Mouse (Mus musculus) lung, postnatal 36 days (tissue): Measurements from ENCODE around the gene Spsb2.
"Not testable (repeated sequence)": the region's sequence is repeated elsewhere in the genome, so short reads cannot be mapped to it uniquely, and the experiment has no call there.

Experiments used
- DNase-seq: peaks from one replicate; pipeline ENCODE4 v3.0.0; 2022; ENCODE audit warnings: mixed read lengths

Gene Spsb2

DNA sequence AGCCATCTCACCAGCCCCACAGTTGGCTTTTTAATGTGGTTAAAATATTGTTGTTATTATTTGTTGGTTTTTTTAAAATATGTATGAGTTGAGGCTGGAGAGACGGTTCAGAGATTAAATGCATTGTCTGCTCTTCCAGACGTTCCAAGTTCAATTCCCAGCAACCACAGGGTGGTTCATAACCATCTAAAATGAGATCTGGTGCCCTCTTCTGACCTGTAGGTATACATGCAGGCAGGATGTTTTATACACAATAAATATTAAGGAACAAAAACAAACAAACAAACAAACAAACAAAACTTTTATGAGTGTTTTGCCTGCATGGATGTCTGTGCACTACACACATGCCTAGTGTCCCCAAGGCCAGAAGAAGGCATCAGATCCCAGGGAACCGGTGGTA lies 5.4 kb upstream of the Spsb2 start:
- no peak for DNase-seq

DNA sequence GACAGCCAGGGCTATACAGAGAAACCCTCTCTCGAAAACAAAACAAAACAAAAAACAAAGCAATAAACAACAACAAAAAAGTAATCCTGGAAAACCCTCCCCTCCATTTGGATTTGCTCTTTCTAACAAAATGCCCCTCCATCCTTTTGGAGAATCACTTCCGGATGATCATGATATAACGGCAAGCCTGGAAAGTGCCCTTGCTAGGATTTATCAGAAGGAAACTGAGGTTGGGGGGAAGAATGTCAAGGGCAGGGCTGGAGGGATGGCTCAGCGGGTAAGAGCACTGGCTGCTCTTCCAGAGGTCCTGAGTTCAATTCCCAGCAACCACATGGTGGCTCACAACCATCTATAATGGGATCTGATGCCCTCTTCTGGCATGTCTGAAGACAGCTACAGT lies 4.8 kb upstream of the Spsb2 start:
- not testable (repeated sequence) for DNase-seq

DNA sequence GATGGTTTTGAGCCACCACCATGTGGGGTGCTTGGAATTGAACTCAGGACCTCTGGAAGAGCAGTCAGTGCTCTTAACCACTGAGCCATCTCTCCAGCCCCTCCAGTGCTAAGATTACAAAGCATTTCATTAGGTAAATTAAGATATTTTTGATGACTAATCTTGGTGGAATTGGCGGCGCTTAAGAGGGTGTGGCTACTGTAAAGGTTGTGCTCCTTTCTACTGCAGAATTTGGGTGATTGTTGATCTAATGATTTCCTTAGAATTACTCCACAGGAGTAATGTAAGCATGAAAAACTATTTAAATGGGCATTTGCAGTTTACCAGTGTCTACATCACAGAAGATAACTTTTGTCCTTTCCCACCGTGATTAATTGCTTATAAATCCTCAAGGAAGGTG lies 4.1 kb upstream of the Spsb2 start:
- DNase-seq, result no peak

DNA sequence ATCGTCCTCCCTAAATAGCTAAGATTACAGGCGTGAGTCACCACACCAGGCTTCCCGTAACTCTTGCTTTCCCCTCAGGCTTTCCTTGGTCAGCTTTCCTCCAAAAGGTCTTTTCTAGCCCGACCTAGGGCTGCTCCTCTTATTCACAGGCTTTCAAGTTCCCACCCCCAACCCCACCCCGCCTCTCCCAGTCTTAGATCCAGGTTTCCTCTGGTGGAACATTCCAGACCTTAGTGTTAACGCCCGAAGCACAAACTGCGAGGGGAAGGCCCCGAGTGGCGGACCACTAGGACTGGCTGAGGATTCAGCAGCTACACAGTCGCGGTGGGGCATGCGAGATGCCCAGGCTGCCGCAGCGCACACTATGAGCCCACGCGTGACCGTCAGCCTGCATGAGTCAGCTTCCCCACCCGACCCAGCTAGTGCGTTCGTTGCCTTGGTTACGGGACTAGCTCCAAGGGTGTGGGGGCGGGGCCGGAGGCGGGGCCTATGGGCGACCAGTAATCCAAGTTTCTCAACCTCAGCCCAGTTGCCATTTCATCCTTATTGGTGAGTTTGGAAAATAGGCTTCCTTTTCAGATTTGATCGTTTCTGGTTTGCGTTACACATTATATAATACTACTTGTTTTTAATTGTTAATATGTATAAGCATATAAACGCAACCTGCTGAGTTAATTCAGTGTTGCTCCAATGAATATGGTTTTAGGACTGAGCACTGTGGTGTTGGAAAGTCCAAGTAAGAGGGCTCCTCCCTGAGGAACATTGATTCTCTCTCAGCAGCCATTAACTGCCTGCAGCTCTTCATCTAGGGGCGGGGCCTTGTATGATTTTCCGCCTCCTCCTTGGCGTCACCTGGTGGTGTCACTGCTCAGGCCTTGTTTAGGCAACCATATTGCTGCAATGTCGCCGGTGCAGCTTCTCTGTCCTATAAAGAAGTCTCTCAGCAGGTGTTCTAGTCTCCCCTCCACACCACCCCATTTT lies 2.8 kb upstream of the Spsb2 start:
- DNase-seq, result peak; percentile 98

DNA sequence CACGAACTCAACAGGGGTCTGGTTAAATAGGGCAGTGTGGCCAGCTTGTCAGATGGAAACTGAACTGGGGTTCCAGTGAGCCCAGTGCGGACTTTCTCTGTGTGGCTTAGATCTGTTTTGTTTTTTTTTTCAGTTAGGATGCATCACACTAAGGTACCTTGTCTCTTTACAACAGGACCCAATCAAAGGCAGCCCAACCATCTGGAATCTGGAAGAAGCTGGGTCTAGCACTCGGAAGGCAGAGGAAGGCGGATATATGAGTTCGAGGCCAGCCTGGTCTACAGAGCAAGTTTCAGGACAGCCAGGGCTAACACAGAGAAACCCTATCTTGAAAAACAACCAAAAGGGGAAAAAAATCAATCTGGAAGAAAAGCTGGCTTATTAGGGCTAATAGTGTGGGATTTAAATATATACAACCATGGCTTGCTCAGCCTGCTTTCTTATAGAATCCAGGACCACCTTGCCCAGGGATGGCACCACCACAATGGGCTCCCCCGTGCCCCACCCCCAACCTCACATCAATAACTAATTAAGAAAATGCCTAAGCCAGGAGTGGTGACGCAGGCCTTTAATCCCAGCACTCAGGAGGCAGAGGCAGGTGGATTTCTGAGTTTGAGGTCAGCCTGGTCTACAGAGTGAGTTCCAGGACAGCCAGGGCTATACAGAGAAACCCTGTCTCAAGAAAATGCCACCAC lies 1.9 kb upstream of the Spsb2 start:
- DNase-seq, result no peak

DNA sequence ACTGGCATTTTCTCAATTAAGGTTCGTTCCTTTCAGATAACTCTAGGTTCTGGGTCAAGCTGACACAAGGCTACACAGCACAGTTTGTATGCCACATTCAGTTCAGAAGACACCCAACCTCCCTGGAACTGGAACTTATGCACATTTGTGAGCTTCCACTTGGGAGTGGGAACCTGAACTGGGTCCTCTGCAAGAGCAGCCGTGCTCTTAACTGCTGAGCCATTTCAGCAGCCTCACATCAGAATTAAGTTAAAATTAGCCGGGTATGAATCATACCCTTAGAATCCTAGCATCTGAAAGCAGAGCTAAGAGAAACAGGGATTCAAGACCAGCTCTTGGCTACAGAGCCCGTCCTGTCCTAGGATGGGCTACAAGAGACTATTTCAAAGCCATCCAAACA lies 1.1 kb upstream of the Spsb2 start:
- no peak for DNase-seq

DNA sequence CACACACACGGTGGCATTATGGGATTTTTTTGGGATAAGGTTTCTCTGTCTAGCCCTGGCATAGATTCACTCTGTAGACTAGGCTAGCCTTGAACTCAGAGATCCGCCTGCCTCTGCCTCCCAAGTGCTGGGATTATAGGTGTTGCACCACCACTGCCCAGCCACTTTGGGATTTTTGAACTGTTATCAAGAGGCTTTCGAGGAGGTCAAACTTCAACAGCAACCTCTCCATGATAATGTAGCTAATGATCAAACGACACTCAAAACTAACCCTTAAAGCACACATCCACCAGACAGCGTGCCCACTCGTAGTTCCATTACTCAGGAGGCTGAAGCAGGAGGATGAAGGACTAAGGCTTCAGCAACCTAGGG lies 489 bp upstream of the Spsb2 start:
- no peak for DNase-seq

DNA sequence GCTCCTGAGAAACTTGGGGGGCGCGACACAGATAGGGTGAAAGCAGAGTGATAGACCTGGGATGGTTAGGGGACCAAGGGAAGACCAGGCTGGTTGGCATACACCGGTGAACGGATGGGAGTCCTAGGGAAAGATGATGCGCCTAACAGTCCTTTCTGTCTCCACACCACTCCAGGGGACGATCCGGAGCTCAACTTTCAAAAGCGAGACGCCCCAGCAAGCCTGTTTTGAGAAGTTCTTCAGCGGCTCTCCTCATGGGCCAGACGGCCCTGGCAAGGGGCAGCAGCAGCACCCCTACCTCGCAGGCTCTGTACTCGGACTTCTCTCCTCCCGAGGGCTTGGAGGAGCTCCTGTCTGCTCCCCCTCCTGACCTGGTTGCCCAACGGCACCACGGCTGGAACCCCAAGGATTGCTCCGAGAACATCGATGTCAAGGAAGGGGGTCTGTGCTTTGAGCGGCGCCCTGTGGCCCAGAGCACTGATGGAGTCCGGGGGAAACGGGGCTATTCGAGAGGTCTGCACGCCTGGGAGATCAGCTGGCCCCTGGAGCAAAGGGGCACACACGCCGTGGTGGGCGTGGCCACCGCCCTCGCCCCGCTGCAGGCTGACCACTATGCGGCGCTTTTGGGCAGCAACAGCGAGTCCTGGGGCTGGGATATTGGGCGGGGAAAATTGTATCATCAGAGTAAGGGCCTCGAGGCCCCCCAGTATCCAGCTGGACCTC lies 752 bp downstream of the Spsb2 start:
- DNase-seq, result peak; percentile 90

DNA sequence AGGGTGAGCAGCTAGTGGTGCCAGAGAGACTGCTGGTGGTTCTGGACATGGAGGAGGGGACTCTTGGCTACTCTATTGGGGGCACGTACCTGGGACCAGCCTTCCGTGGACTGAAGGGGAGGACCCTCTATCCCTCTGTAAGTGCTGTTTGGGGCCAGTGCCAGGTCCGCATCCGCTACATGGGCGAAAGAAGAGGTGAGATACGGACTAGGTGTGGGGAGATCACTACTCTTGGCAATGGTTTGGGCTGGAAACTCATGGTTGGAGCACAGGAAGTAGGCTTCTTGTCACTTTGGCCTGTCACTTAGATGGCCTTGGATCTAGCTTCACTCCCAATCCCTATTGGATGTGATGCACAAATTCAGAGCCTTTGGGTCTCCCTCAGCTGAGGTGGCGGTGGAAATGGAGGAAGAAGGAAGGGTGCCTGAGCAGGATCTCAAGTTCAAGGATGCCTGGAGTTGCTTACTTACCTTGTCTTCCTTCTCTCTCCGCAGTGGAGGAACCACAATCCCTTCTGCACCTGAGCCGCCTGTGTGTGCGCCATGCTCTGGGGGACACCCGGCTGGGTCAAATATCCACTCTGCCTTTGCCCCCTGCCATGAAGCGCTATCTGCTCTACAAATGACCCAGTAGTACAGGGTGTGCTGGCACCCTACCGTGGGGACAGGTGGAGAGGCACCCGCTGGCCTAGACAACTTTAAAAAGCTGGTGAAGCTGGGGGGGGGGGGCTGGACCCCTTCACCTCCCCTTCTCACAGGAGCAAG lies 1.5 kb downstream of the Spsb2 start:
- no peak for DNase-seq

DNA sequence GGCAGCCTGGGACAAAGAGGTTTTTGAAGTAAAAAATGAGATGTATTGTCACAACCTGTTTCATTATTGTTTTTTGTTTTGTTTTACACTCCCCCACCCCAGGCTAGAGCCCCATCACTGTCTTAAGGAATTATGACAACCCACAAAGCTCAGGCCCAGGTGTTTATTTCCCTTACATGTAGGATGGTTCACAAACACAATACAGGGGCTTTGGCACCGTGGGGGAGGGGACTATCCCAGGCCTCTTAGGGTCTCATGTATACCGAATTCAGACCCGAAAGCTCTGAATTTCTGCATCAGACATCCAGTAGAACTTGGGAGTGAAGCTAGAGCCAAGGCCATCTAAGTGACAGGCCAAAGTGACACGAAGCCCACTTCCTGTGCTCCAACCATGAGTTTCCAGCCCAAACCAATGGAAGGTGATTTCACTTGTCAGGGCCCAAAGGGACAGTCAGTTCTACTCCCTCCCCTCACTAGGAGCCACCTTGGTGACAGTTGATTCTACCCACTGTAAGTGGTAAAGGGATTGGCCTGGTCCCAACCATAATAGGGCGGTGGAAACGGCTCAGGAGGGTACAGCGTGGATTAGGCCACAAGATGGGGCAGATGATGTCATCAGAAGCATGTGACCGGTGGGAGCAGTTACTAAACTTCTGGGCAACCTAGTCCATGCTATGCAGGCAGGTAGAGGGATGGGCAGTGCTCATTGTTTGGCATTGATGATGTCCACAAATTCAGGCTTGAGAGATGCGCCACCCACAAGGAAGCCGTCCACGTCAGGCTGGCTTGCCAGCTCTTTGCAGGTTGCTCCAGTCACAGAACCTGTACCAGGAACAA lies 2.3 kb downstream of the Spsb2 start:
- DNase-seq, result not testable (repeated sequence)

DNA sequence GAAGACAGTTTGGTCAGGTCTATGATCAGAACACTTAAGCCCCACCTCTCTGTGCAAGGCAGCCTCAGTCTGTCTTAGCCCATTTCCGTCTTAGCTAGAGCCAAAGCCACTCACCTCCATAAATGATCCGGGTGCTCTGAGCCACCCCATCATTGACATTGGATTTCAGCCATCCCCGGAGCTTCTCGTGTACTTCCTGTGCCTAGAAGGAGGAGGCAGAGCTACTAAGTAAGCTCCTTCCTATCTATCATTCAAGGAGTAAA lies 2.9 kb downstream of the Spsb2 start:
- no peak for DNase-seq

DNA sequence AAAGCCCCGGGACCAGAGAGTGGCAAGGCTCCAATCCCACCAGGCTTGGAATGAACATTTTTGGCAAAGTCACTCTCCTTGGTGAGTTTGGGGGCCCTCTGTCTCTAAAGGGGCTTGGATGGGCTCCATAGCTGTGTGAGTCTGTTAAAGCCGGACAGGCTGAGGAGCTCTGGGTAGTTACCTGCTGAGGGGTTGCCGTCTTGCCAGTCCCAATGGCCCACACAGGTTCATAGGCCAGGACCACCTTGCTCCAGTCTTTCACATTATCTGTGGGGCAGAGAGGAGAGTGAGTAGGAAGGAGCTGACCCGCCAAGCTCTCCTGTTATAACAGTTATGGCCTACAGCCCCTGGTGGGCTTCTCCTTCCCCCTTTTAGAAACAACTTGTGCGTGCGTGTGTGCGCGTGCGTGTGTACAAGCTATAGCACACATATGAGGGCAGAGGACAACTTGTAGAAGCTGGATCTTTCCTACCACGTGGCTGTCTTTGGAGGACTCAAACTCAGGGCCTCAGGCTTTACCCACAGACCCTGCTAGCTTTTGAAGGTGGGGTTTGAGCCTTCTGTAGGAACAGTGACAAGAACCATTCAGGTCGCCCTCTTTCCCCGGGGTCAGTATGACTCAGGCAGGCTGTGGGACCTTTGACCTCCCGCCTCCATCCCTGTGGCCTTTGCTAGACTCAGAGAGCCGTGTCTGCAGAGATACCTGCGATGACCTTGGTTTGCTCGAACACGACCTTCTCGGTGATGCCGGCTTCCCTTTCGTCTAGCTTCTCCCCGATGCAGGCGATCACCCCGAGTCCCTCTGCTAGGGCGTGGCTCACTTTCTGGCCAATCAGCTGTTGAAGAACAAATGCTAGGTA lies 3.5 kb downstream of the Spsb2 start:
- DNase-seq, result no peak

DNA sequence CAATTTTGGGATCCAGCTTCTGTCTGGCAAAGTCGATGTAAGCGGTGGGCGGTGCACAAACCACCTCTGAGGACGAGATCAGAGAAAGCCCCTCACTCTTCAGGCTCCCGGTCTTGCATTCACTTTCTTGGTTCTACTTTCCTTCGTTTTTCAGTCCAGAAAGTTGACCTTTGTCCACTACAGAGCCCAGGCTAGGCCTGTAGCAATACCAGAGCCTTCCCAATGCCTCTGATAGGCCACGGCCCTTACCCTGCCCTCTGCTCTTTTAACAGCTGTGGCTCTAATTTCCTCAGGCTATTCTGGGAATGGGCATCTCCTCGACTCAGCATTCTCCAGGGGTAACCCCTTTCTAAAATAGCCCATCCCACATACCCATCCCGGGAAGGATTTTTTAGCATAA lies 4.4 kb downstream of the Spsb2 start:
- DNase-seq, result no peak

DNA sequence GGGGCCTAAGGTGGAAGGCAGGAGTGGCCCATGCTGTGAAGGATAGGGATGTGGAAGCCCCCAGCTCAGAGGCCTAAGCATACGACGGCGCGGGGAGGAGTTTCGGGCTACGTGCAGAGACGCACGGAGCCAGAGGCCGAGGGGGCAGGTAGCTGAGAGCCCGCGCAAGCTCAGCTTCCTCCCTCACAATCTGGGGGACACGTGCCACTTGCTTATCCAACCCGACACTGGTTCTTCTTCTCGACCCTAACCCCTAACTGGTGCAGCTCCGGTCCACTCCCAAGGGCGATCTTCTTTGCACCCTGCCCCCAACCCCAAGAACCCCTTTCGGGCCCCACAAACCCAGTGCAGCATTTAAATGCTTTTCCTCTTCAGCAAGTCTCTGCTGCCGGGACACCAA lies 5.0 kb downstream of the Spsb2 start:
- DNase-seq, result peak; percentile 67

DNA sequence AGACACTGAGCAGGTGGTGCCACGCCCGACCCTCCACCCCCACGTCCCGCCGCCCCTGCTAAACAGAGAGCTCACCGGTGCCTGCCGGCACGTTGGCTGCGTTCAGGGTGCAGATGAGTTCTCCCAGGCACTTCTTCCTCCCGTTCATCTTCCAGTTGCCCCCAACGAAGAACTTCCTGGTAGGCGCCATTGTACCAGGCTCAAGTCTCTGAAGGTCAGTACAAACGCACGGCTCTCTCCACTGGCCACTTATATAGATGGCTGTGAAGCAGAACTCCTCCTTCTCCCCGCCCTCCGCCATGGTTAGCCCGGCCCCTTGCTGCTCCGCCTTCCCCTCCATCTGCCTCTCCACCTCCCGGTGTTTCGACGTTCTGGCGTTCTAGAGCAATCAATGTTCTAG lies 5.5 kb downstream of the Spsb2 start, which contains the start of gene Tpi1:
Gene Tpi1 (minus strand): TSS at position 364 of the 400 bp plus-strand sequence.
- DNase-seq, result peak; percentile 95

DNA sequence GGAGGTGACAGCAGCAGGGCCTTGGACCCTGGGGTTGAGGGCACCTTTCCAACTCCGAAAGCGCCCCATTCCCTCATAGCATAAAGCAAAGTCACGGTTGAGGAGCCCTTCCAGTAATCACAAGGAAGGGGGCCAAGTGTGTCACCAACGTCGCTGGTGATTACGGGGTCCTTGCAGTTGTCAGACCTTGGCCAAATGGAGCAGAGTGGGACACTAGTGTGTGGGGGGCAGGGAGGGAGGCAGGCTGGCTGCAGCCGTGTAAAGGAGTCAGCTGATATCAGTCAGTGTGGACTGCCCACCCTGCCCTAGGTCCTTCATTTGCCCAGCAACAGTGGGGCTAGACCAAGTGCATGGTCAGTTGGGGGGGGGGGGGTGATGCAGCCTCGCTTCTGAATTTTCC lies 6.0 kb downstream of the Spsb2 start:
- no peak for DNase-seq

DNA sequence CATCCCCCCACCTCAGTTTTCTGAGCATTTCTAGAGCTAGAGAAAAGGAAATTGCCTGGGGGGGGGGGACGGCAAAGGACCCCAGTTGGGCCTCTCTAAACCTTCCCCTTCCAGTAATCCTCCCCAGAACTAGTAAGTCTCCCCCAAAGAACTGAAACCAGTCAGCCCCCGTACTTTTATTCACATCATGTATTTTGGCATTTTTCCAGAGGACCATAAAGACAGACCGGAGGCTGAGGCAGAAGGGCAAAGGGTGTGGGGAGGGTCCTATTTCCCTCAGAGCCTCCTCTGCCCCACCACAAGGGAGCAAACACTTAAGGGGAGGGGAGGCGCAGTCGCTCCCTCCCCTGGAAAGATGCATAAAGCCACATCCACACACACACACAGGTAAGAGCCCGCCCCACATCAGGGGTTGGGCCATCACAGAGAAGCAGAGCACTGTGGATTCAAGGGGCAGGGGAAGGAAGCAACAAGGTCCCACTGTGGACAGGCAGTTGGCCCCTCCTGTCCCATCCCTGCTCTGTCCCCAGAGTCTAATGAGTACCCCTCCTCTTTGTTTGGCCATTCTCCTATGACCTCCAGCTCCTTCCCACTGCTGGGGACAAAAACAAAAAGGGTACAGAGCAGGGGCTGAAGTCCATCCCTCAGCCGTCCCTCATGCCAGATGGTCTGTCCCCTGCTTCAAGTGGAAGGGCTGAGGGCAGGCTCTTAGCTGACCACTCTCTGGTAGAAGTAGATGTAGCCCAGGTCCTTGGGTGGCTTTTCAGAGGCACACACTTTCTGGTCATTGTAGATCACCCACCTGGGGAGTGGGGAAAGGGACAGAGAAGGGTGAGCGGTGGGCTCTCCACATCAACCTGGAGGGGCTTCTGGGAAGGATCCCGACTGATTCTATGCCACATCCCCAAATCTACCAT lies 6.7 kb downstream of the Spsb2 start:
- no peak for DNase-seq

DNA sequence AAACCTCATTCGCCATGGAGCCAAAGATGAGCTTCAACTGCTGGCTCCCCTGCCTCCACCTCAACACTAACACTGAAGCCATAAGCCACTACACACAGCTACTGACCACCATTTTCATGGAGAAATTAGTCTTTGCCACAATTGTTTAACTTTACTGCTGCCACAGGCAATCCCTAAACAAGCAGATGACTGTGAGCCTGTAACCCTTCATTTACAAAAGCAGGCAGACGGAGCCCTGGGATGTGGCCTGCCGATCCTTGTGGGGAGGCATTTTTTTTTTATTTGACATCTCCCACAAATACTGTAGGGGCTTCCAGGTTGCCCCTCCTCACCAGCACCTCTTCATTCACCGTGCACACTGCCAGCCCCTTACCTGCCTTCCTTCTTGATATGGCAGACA lies 8.2 kb downstream of the Spsb2 start:
- DNase-seq, result no peak

DNA sequence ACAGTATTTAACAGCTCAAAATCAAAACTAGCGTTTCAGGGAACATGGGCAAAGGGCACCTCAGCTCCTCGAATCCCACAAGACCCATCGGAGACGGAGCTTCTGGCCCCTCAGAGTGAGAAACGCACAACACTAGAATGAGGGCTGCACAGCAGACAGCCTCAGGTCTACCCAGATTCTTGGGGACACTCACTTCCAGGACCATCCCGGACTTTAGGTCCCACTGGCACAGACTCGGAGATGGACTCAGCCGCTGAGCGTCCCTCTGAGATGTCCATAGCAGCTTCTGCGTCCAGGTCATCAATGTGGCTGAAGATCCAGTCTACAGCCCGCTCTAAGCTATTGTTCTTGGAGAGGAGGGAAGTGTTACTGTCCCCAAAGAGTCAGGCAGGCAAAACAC lies 8.7 kb downstream of the Spsb2 start:
- no peak for DNase-seq

DNA sequence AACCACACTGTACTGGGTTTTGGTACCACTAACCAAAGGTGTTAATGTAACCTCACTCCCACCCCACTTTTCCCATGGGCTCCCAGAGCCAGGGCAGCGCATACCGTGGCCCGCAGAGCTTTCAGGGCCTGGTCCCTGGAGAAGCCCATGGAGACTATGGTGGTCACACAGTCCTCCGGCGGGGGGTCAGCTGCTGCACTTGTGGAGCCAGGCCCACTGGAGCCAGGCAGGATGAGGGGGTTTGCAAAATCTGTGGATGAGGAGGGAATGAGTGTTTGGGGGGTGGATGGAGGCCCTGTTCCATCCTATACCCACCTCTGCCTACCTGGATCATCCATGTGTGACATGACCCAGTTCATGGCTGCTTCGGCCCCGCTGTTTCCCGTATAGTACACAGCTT lies 9.1 kb downstream of the Spsb2 start:
- no peak for DNase-seq
